In genomic region chr4:117834457-117834844, GRCm38 (mm10) we compare ENCODE assay signal across 8 mouse cellular contexts. TPM values are rescaled to one million over a fixed set of nuclear protein-coding genes. Genes with fewer than 3 reads are reported as not detected.
DNase-seq lines count a peak whose midpoint lies in the region; ATAC-seq and TF ChIP-seq lines count a peak whose summit lies in the region.

Gene Slc6a9, plus strand, starts transcription at chr4:117834506.

- no peaks in the 10 kb centered on the region for H3K27me3 ChIP-seq in kidney, postnatal 0 days (ENCODE audit: insufficient read depth, low read length)
- H3K27me3 ChIP-seq in hindbrain, embryonic 10.5 days (ENCODE audit: insufficient read depth, poor library complexity, severe bottlenecking) = peaks cover 40% of the 10 kb centered on the region
- no peaks in the 10 kb centered on the region for H3K27me3 ChIP-seq in liver, embryonic 12.5 days (replicated peaks)

- H3K27ac ChIP-seq in kidney, postnatal 0 days = peak within 1 kb of the TSS; percentile 85
- H3K27ac ChIP-seq in brown adipose tissue, adult 24 weeks (replicated peaks; ENCODE audit: low read depth, low read length) = no peak within 1 kb of the TSS
- H3K27ac ChIP-seq in hindbrain, embryonic 10.5 days = peak within 1 kb of the TSS; percentile 89
- H3K27ac ChIP-seq in liver, embryonic 12.5 days = peak within 1 kb of the TSS; percentile 98

- no peak for DNase-seq in kidney, postnatal 0 days (ENCODE audit: low spot score)
- DNase-seq in kidney, postnatal 4 days = no peak
- DNase-seq in hindbrain, embryonic 10.5 days (ENCODE audit: low spot score) = no peak
- DNase-seq in B cell, adult 2 months = no peak
- no peak for DNase-seq in cerebellum, postnatal 14 days
- no peak for DNase-seq in ovary, adult 18-20 months (ENCODE audit: low spot score)

- no peak for TF ChIP-seq CTCF in kidney, postnatal 0 days (IDR thresholded peaks at IDR 0.05; ENCODE audit: low read depth)

- no peaks in the 10 kb centered on the region for H3K36me3 ChIP-seq in kidney, postnatal 0 days (ENCODE audit: insufficient read depth, low read length)
- no peaks in the 10 kb centered on the region for H3K36me3 ChIP-seq in hindbrain, embryonic 10.5 days
- peaks cover 27% of the 10 kb centered on the region for H3K36me3 ChIP-seq in liver, embryonic 12.5 days

- ATAC-seq in kidney, postnatal 0 days (replicated peaks; ENCODE audit: low FRiP score, low read depth) = no peak
- ATAC-seq in liver, embryonic 12.5 days = no peak

- no peaks in the 10 kb centered on the region for H3K9me3 ChIP-seq in kidney, postnatal 0 days (replicated peaks; ENCODE audit: low read length)
- no peaks in the 10 kb centered on the region for H3K9me3 ChIP-seq in hindbrain, embryonic 10.5 days
- no peaks in the 10 kb centered on the region for H3K9me3 ChIP-seq in liver, embryonic 12.5 days (replicated peaks)

- H3K4me1 ChIP-seq in kidney, postnatal 0 days (replicated peaks; ENCODE audit: insufficient read depth, low read length) = peaks cover 19% of the 10 kb centered on the region; the same call in 1 of the 2 replicates
- no peaks in the 10 kb centered on the region; the same call in 1 of the 2 replicates for H3K4me1 ChIP-seq in brown adipose tissue, adult 24 weeks (ENCODE audit: control insufficient read depth, insufficient read depth, insufficient read length, low read length)
- H3K4me1 ChIP-seq in hindbrain, embryonic 10.5 days (replicated peaks) = peaks cover 32% of the 10 kb centered on the region
- H3K4me1 ChIP-seq in liver, embryonic 12.5 days = peaks cover 84% of the 10 kb centered on the region

- peak within 1 kb of the TSS; percentile 64 for H3K4me3 ChIP-seq in kidney, postnatal 0 days (replicated peaks; ENCODE audit: low read depth, low read length)
- H3K4me3 ChIP-seq in brown adipose tissue, adult 24 weeks (ENCODE audit: insufficient read depth, low read depth, low read length) = peak within 1 kb of the TSS; percentile 77
- H3K4me3 ChIP-seq in hindbrain, embryonic 10.5 days = peak within 1 kb of the TSS; percentile 86
- peak within 1 kb of the TSS; percentile 93 for H3K4me3 ChIP-seq in liver, embryonic 12.5 days

- H3K4me2 ChIP-seq in kidney, postnatal 0 days (ENCODE audit: low read length) = peak within 1 kb of the TSS; percentile 94
- peak within 1 kb of the TSS; percentile 93 for H3K4me2 ChIP-seq in liver, embryonic 12.5 days

- 26% methylated on average over 3 of the region's 3 CpGs for WGBS in kidney, postnatal 0 days
- WGBS in hindbrain, embryonic 10.5 days = 24% methylated on average over 3 of the region's 3 CpGs
- 42% methylated on average over 3 of the region's 3 CpGs for WGBS in liver, embryonic 12.5 days (ENCODE audit: insufficient replicate concordance)

- peak within 1 kb of the TSS; percentile 74 for H3K9ac ChIP-seq in kidney, postnatal 0 days (ENCODE audit: low read depth, low read length)
- peak within 1 kb of the TSS; percentile 97 for H3K9ac ChIP-seq in liver, embryonic 12.5 days

RNA-seq across cellular contexts. Expression of gene Slc6a9, which starts in this region (rescaled TPM):
- 8.6 and 9.0 TPM in 2 replicates for polyA plus RNA-seq in kidney, postnatal 0 days (2015; fragmentation: Nextera tagmentation; extraction: Ambion mirVana)
- 1.6 and 1.9 TPM in 2 replicates for polyA plus RNA-seq in brown adipose tissue, adult 24 weeks (2012; ENCODE audit: insufficient read depth, insufficient read length, missing spikeins)
- 7.2 and 7.3 TPM in 2 replicates for polyA plus RNA-seq in hindbrain, embryonic 10.5 days (2016; fragmentation: Nextera tagmentation; extraction: Ambion mirVana)
- 52.8 and 57.8 TPM in 2 replicates for polyA plus RNA-seq in liver, embryonic 12.5 days (2016; fragmentation: Nextera tagmentation; extraction: Ambion mirVana)
